Mouse (Mus musculus) testis, adult 2 months (tissue): ENCODE results near the gene Ell3.

Experiments
- CTCF ChIP-seq: fragments of 200-500 bp; IDR thresholded peaks from 2 replicates; pipeline ENCODE4 v1.5.1; 2012; ENCODE audit warnings: low read depth, mild to moderate bottlenecking, inconsistent platforms, low read length, moderate library complexity; ENCODE audit not compliant: control insufficient read depth, insufficient read depth, insufficient replicate concordance
- POLR2A ChIP-seq: fragments of 200-500 bp; IDR thresholded peaks from 2 replicates; pipeline ENCODE4 v1.6.1; 2012; ENCODE audit warnings: low read depth, mild to moderate bottlenecking, inconsistent platforms, low read length, moderate library complexity; ENCODE audit not compliant: control insufficient read depth

DNA sequence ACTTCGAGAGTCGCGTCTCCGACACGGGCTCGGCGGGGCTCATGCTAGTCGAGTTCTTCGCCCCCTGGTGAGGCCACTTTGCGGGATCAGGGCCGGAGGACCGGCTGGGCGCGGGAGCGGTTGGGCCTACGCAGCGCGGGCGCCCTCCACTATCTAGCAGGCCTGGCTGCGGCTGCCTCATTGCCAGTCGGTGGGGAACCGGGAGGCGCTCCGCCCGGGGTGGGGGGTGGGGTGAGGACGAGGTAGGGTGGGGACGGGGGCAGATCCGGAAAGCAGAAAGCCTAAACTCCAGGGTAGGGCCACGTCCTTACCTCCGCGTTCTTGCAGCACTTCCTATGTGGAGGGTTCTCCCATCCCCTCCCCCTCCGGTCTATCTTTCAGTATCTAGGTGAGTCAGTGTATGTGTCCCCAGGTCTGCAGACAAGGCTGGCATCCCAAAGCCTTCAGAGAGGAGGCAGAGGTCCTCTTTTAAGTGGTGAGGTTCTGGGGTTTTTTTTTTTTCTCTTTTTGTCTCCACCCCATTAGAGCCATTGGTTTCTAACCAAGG is 29.9 kb downstream of the Ell3 start:
- TF ChIP-seq CTCF (no peak), POLR2A (no peak)
